Mouse (Mus musculus) heart, adult 2 months (tissue): ENCODE measurements around the gene Bloc1s6. TPM values are rescaled to one million over a fixed set of nuclear protein-coding genes. Genes with fewer than 3 reads are reported as not detected.

Source experiments
- DNase-seq, 2 experiments: peaks; one replicate each; pipeline ENCODE4 v3.0.0; 2021
- H3K27ac ChIP-seq: fragments of 200-600 bp; 2 replicates; pipeline ENCODE4 v1.8.1; 2022
- H3K27me3 ChIP-seq: fragments of 200-500 bp; 2 replicates; pipeline ENCODE4 v1.6.1; 2012; ENCODE audit warnings: mild to moderate bottlenecking, low read length, inconsistent platforms, mixed read lengths; ENCODE audit not compliant: control insufficient read depth, insufficient read depth
- H3K36me3 ChIP-seq: fragments of 200-500 bp; 2 replicates; pipeline ENCODE4 v1.6.1; 2012; ENCODE audit warnings: low read length, inconsistent platforms; ENCODE audit not compliant: control insufficient read depth, insufficient read depth
- H3K4me1 ChIP-seq: fragments of 200-500 bp; 2 replicates; pipeline ENCODE4 v1.6.1; 2011; ENCODE audit warnings: low read length; ENCODE audit not compliant: control insufficient read depth, insufficient read depth
- H3K4me3 ChIP-seq: fragments of 200-600 bp; 2 replicates; pipeline ENCODE4 v1.8.1; 2022
- H3K79me2 ChIP-seq: fragments of 200-500 bp; replicated peaks from 2 replicates; pipeline ENCODE4 v1.6.1; 2012; ENCODE audit warnings: mild to moderate bottlenecking, inconsistent platforms, low read length, moderate library complexity, mixed read lengths; ENCODE audit not compliant: control insufficient read depth, insufficient read depth
- H3K9ac ChIP-seq: fragments of 200-500 bp; 2 replicates; pipeline ENCODE4 v1.6.1; 2012; ENCODE audit warnings: low read depth, mild to moderate bottlenecking, control low read depth, inconsistent platforms, low read length, mixed read lengths
- CTCF ChIP-seq: fragments of 200-600 bp; IDR thresholded peaks from 2 replicates; pipeline ENCODE4 v1.8.1; 2022; ENCODE audit warnings: antibody characterized with exemption, mild to moderate bottlenecking, moderate library complexity
- EP300 ChIP-seq: fragments of 200-500 bp; IDR thresholded peaks from 2 replicates; pipeline ENCODE4 v1.6.1; 2011; ENCODE audit warnings: low read depth, low read length, control low read depth; ENCODE audit not compliant: insufficient read depth
- POLR2A ChIP-seq: fragments of 200-500 bp; IDR thresholded peaks from 2 replicates; pipeline ENCODE4 v1.6.1; 2011; ENCODE audit warnings: mild to moderate bottlenecking, low read depth, low read length, control low read depth; ENCODE audit not compliant: insufficient read depth
- WGBS: fragments of 180-500 bp; shearing (Covaris S2); methylation state at CpG from one replicate; pipeline ENCODE4 v1.1.7; 2018; 5-methylcytosine and 5-hydroxymethylcytosine counted together
- intact Hi-C: fragments of 180-260 bp; cut with DNase I; formaldehyde crosslinking; loops from one replicate; pipeline ENCODE4 v1.15.1; 2025
- polyA plus RNA-seq: library from polyadenylated mRNA; depleted of rRNA; stranded (reverse); fragments of >200 nt; gene quantifications from 2 replicates; pipeline ENCODE4 v1.2.3, GENCODE M21; 2012
- total RNA-seq, 2 experiments: library from RNA; stranded (reverse); gene quantifications; 2 replicates each; pipeline ENCODE4 v1.2.3; 2021

Gene Bloc1s6
- total and polyA plus RNA-seq, 3 experiments = 26.0 to 29.9 (median 26.7) TPM

DNA sequence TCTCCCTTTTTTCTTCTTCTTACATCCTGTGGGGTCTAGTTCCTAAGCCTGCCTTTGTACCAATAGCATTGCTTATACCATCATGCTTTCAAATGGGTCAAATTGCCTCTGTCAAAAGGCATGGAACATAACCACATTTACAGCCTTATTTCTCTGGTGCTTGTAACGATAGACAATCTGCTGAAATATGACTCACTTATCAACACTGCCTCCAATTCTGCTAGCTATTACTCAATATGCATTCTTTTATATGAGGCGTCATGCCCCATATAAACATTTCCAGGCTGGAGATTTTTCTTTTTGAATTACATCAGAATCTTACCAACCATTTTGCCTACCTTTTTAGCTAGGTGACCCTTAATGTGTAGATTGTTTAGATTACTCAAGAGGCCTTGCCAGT lies 33.7 kb upstream of the Bloc1s6 start:
- no peak for DNase-seq
- intact Hi-C loops = no loop called here
- Histone ChIP-seq H3K4me1 (peaks cover 2% of the 10 kb centered on the region), H3K27me3 (no peaks in the 10 kb centered on the region), H3K36me3 (peaks cover 9% of the 10 kb centered on the region), H3K79me2 (no peaks in the 10 kb centered on the region), H3K27ac (no peak overlapping the region), H3K4me3 (no peak overlapping the region), H3K9ac (no peak overlapping the region)
- TF ChIP-seq POLR2A (no peak), CTCF (no peak), EP300 (no peak)
- 73% methylated on average over 2 of the region's 2 CpGs for WGBS

DNA sequence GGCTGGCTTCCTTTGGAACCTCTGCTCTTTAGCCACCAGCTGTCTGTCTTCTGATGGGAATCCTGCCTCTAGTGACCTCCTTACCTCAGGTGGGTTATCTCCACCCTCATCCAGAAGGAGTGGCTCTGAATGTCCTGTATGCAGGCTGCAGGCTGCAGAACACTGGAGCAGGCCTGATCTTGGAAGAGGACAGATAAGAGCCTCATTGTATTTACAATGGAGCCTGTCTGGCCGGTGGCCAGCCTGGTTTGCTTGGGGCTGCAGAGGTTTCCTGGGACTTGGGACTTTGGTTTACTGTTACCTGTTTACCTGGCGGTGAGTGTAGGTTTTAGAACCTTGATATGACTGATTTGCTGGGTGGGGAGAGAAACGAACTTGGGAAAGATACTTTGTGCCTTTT lies 30.2 kb upstream of the Bloc1s6 start:
- intact Hi-C loops = no loop called here
- no peaks in the 10 kb centered on the region for H3K36me3 ChIP-seq
- no peak overlapping the region for H3K4me3 ChIP-seq
- H3K27ac ChIP-seq = no peak overlapping the region
- H3K27me3 ChIP-seq = no peaks in the 10 kb centered on the region
- no peak overlapping the region for H3K9ac ChIP-seq
- 55% methylated on average over 3 of the region's 3 CpGs for WGBS
- H3K4me1 ChIP-seq = no peaks in the 10 kb centered on the region
- no peak for DNase-seq
- H3K79me2 ChIP-seq = no peaks in the 10 kb centered on the region
- TF ChIP-seq EP300 (no peak), POLR2A (no peak), CTCF (no peak)

DNA sequence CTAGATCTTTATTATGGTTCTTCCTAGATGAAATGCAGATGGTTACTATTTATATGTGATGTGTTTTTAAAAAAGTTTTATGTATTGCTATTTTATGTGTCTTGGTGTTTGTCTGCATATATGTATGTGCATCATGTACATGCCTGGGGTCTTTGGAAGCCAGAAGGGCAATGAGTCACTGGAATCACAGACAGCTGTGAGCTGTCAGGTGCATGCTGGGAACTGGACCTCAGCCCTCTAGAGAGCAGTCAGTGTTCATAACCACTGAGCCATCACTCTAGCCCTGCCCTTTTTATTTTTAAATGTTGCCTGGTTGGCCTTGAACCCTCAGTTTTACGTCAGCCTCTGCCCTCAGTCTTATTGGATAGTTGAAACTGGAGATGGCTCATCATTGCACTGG lies 29.1 kb upstream of the Bloc1s6 start:
- WGBS = 74% methylated on average over 1 of the region's 1 CpGs
- no peak for TF ChIP-seq POLR2A
- no peak for TF ChIP-seq EP300
- no peak for TF ChIP-seq CTCF
- Histone ChIP-seq H3K79me2 (no peaks in the 10 kb centered on the region), H3K9ac (no peak overlapping the region), H3K27ac (no peak overlapping the region), H3K4me3 (no peak overlapping the region), H3K36me3 (no peaks in the 10 kb centered on the region), H3K4me1 (no peaks in the 10 kb centered on the region), H3K27me3 (no peaks in the 10 kb centered on the region)
- no peak for DNase-seq
- intact Hi-C loops = no loop called here

GRCm38 (mm10) chr2:122711911-122712310 lies 26.4 kb upstream of the Bloc1s6 start:
- Histone ChIP-seq H3K27me3 (no peaks in the 10 kb centered on the region), H3K9ac (no peak overlapping the region), H3K4me3 (no peak overlapping the region), H3K79me2 (no peaks in the 10 kb centered on the region), H3K27ac (no peak overlapping the region), H3K4me1 (no peaks in the 10 kb centered on the region), H3K36me3 (no peaks in the 10 kb centered on the region)
- intact Hi-C loops = no loop called here
- WGBS = 45% methylated on average over 3 of the region's 3 CpGs
- no peak for DNase-seq
- TF ChIP-seq EP300 (no peak), POLR2A (no peak), CTCF (no peak)

DNA sequence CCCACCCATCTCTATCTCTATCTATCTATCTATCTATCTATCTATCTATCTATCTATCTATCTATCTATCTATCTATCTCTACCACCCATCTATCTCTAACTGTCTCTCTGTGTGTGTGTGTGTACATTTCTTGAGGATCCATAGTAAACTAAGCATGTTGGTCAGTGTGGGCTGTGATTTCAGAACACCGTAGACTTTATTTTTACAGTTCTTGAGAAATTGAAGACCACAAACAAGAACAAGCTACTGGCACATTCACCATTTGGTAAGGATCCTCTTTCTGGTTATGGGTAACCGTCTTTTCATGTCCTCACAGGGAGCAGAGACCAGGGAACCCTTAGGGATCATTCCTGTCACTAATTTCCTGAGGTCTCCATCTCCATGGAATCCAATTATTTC lies 25.5 kb upstream of the Bloc1s6 start:
- Histone ChIP-seq H3K36me3 (no peaks in the 10 kb centered on the region), H3K27ac (no peak overlapping the region), H3K4me3 (no peak overlapping the region), H3K27me3 (no peaks in the 10 kb centered on the region), H3K79me2 (no peaks in the 10 kb centered on the region), H3K4me1 (no peaks in the 10 kb centered on the region), H3K9ac (no peak overlapping the region)
- 78% methylated on average over 2 of the region's 2 CpGs for WGBS
- TF ChIP-seq CTCF (no peak), POLR2A (no peak), EP300 (no peak)
- no peak for DNase-seq
- intact Hi-C loops = no loop called here

GRCm38 (mm10) chr2:122715148-122715692 lies 23.1 kb upstream of the Bloc1s6 start:
- TF ChIP-seq EP300 = no peak
- H3K4me3 ChIP-seq = no peak overlapping the region
- DNase-seq = no peak
- no peak overlapping the region for H3K9ac ChIP-seq
- H3K27ac ChIP-seq = no peak overlapping the region
- H3K27me3 ChIP-seq = no peaks in the 10 kb centered on the region
- H3K4me1 ChIP-seq = no peaks in the 10 kb centered on the region
- WGBS = 53% methylated on average over 5 of the region's 5 CpGs
- no peaks in the 10 kb centered on the region for H3K36me3 ChIP-seq
- H3K79me2 ChIP-seq = no peaks in the 10 kb centered on the region
- intact Hi-C loops = no loop called here
